Mouse (Mus musculus) kidney, embryonic 16.5 days (tissue): ENCODE measurements at regions not wholly inside any gene's neighbourhood (a gene's known extent, or its start where the extent isn't known, plus 50 kb on each side); places are given as distances from the start of the nearest gene placed in this dataset.

ENCODE experiments used
- ATAC-seq: fragments of 200-750 bp; cut with Nextera tagmentation; 2 replicates; pipeline ENCODE4 v1.8.0; 2017; ENCODE audit warnings: moderate TSS enrichment; ENCODE audit not compliant: low FRiP score, low TSS enrichment
- H3K27ac ChIP-seq: fragments of 300-500 bp; sonication (generic); 2 replicates; pipeline ENCODE4 v1.5.1; 2014; ENCODE audit warnings: low read length
- H3K27me3 ChIP-seq: fragments of 300-500 bp; sonication (generic); 2 replicates; pipeline ENCODE4 v1.6.1; 2014; ENCODE audit warnings: low read length, control low read depth, mixed read lengths; ENCODE audit not compliant: insufficient read depth
- H3K36me3 ChIP-seq: fragments of 300-500 bp; sonication (generic); 2 replicates; pipeline ENCODE4 v1.6.1; 2014; ENCODE audit warnings: low read length, control low read depth, mixed read lengths; ENCODE audit not compliant: insufficient read depth
- H3K4me1 ChIP-seq: fragments of 300-500 bp; sonication (generic); 2 replicates; pipeline ENCODE4 v1.6.1; 2014; ENCODE audit warnings: low read length, control low read depth, mixed read lengths; ENCODE audit not compliant: insufficient read depth
- H3K4me2 ChIP-seq: fragments of 300-500 bp; sonication (generic); replicated peaks from 2 replicates; pipeline ENCODE4 v1.6.1; 2014; ENCODE audit warnings: low read depth, low read length
- H3K4me3 ChIP-seq: fragments of 300-500 bp; sonication (generic); 2 replicates; pipeline ENCODE4 v1.5.1; 2014; ENCODE audit warnings: mild to moderate bottlenecking, low read length
- H3K9ac ChIP-seq: fragments of 300-500 bp; sonication (generic); replicated peaks from 2 replicates; pipeline ENCODE4 v1.6.1; 2014; ENCODE audit warnings: low read length
- H3K9me3 ChIP-seq: fragments of 300-500 bp; sonication (generic); 2 replicates; pipeline ENCODE4 v1.6.1; 2016; ENCODE audit warnings: low read length, control low read depth
- WGBS: fragments of 180-500 bp; shearing (Covaris S2); extraction: QIAGEN DNeasy Blood & Tissue Kit; methylation state at CpG from one replicate; pipeline ENCODE4 v1.1.7; 2014; 5-methylcytosine and 5-hydroxymethylcytosine counted together

- ATAC-seq = no peak
- no peak overlapping the region for H3K4me3 ChIP-seq
- no peaks in the 10 kb centered on the region for H3K27me3 ChIP-seq
- no peaks in the 10 kb centered on the region for H3K9me3 ChIP-seq
- no peaks in the 10 kb centered on the region for H3K36me3 ChIP-seq
- no peaks in the 10 kb centered on the region for H3K4me1 ChIP-seq
- H3K9ac ChIP-seq = no peak overlapping the region
- 84% methylated on average over 4 of the region's 4 CpGs for WGBS
- no peak overlapping the region for H3K4me2 ChIP-seq
- no peak overlapping the region for H3K27ac ChIP-seq
Observed at GRCm38 (mm10) chr19:15761086-15761485, 186.1 kb downstream of the Psat1 start.

- Histone ChIP-seq H3K27me3 (no peaks in the 10 kb centered on the region), H3K27ac (no peak overlapping the region), H3K9ac (no peak overlapping the region), H3K4me1 (no peaks in the 10 kb centered on the region), H3K4me2 (no peak overlapping the region), H3K36me3 (no peaks in the 10 kb centered on the region), H3K4me3 (no peak overlapping the region), H3K9me3 (no peaks in the 10 kb centered on the region)
- 69% methylated on average over 8 of the region's 8 CpGs for WGBS
- ATAC-seq = no peak
Observed at GRCm38 (mm10) chr19:15745026-15745777, 201.9 kb downstream of the Psat1 start.

- no peaks in the 10 kb centered on the region for H3K9me3 ChIP-seq
- H3K4me3 ChIP-seq = no peak overlapping the region
- no peak for ATAC-seq
- no peaks in the 10 kb centered on the region for H3K4me1 ChIP-seq
- no peak overlapping the region for H3K4me2 ChIP-seq
- H3K27me3 ChIP-seq = no peaks in the 10 kb centered on the region
- H3K36me3 ChIP-seq = no peaks in the 10 kb centered on the region
- H3K9ac ChIP-seq = no peak overlapping the region
- WGBS = 77% methylated on average over 2 of the region's 2 CpGs
- H3K27ac ChIP-seq = no peak overlapping the region
Observed at GRCm38 (mm10) chr19:15736200-15736599, 210.9 kb downstream of the Psat1 start.

- Histone ChIP-seq H3K9me3 (no peaks in the 10 kb centered on the region), H3K4me1 (no peaks in the 10 kb centered on the region), H3K4me3 (no peak overlapping the region), H3K4me2 (no peak overlapping the region), H3K36me3 (no peaks in the 10 kb centered on the region), H3K27ac (no peak overlapping the region), H3K27me3 (no peaks in the 10 kb centered on the region), H3K9ac (no peak overlapping the region)
- WGBS = 79% methylated on average over 13 of the region's 13 CpGs
- ATAC-seq = no peak
Observed at GRCm38 (mm10) chr19:15726785-15727406, 220.2 kb downstream of the Psat1 start.

GRCm38 (mm10) chr19:15692379-15693023 is 254.6 kb downstream of the Psat1 start:
- Histone ChIP-seq H3K27me3 (0 out of 2 replicates have a peak, but pooled peaks cover 2% of the 10 kb centered on the region), H3K4me2 (no peak overlapping the region), H3K9me3 (no peaks in the 10 kb centered on the region), H3K27ac (no peak overlapping the region), H3K36me3 (no peaks in the 10 kb centered on the region), H3K9ac (no peak overlapping the region), H3K4me1 (no peaks in the 10 kb centered on the region; the same call in 1 of the 2 replicates), H3K4me3 (no peak overlapping the region)
- ATAC-seq = no peak
- WGBS = 39% methylated on average over 3 of the region's 3 CpGs

GRCm38 (mm10) chr19:15669996-15670395 is 277.1 kb downstream of the Psat1 start:
- Histone ChIP-seq H3K4me2 (no peak overlapping the region), H3K27me3 (peaks cover 4% of the 10 kb centered on the region), H3K4me3 (no peak overlapping the region), H3K9me3 (no peaks in the 10 kb centered on the region), H3K36me3 (no peaks in the 10 kb centered on the region), H3K9ac (no peak overlapping the region), H3K27ac (no peak overlapping the region), H3K4me1 (peaks cover 20% of the 10 kb centered on the region)
- WGBS = 72% methylated on average over 6 of the region's 6 CpGs
- no peak for ATAC-seq

GRCm38 (mm10) chr19:15669541-15669940 is 277.6 kb downstream of the Psat1 start:
- Histone ChIP-seq H3K9me3 (no peaks in the 10 kb centered on the region), H3K27me3 (peaks cover 4% of the 10 kb centered on the region), H3K4me1 (peaks cover 20% of the 10 kb centered on the region), H3K27ac (no peak overlapping the region), H3K4me2 (no peak overlapping the region), H3K36me3 (no peaks in the 10 kb centered on the region), H3K9ac (no peak overlapping the region), H3K4me3 (no peak overlapping the region)
- WGBS = 77% methylated on average over 7 of the region's 7 CpGs
- ATAC-seq = no peak

GRCm38 (mm10) chr19:15668624-15669016 is 278.5 kb downstream of the Psat1 start:
- Histone ChIP-seq H3K9me3 (no peaks in the 10 kb centered on the region), H3K36me3 (no peaks in the 10 kb centered on the region), H3K27ac (peak overlapping the region; percentile 65; the same call in 1 of the 2 replicates), H3K9ac (no peak overlapping the region), H3K4me2 (no peak overlapping the region), H3K4me3 (no peak overlapping the region), H3K27me3 (peaks cover 4% of the 10 kb centered on the region), H3K4me1 (peaks cover 20% of the 10 kb centered on the region)
- peak; percentile 72; the same call in 1 of the 2 replicates for ATAC-seq

- H3K27me3 ChIP-seq = peaks cover 4% of the 10 kb centered on the region
- H3K36me3 ChIP-seq = no peaks in the 10 kb centered on the region
- no peak overlapping the region for H3K4me2 ChIP-seq
- WGBS = 13% methylated on average over 13 of the region's 13 CpGs
- no peak overlapping the region for H3K4me3 ChIP-seq
- no peaks in the 10 kb centered on the region for H3K9me3 ChIP-seq
- peaks cover 20% of the 10 kb centered on the region for H3K4me1 ChIP-seq
- H3K27ac ChIP-seq = peak overlapping the region; percentile 53; the same call in 1 of the 2 replicates
- ATAC-seq = peak; percentile 84
- no peak overlapping the region for H3K9ac ChIP-seq
Observed at GRCm38 (mm10) chr19:15667889-15668623, 279.1 kb downstream of the Psat1 start.
